Mouse (Mus musculus): ENCODE measurements around the gene Gm49358. TPM values are rescaled to one million over a fixed set of nuclear protein-coding genes. Genes with fewer than 3 reads are reported as not detected.

Gene Gm49358
- total and polyA plus RNA-seq, 3 experiments = 2.0 TPM; not detected in 2

GRCm38 (mm10) chr10:86731500-86731863 is 32.3 kb upstream of the Gm49358 start:
- dilution Hi-C loops (cut with MboI; ENCODE audit: extremely low pct_ligation_motif_present, extremely low pct_unique_long_range_greater_than_20kb, low sequenced_read_pairs) = no loop called here
- Histone ChIP-seq H3K4me1 (ENCODE audit: control insufficient read depth in 1 of 2, insufficient read depth in 2 of 2) (peaks cover 7 to 21% of the 10 kb centered on the region in 2 experiments), H3K27ac (ENCODE audit: insufficient read depth, low read depth) (no peak overlapping the region), H3K4me2 (ENCODE audit: insufficient read depth, low read depth, poor library complexity, severe bottlenecking) (no peak overlapping the region), H3K79me2 (replicated peaks; ENCODE audit: control insufficient read depth, extremely low read depth, insufficient read depth, poor library complexity, severe bottlenecking) (no peaks in the 10 kb centered on the region), H3K9me3 (replicated peaks; ENCODE audit: low read length) (no peaks in the 10 kb centered on the region), H3K4me3 (replicated peaks in 1 of 3; ENCODE audit: low read depth in 2 of 3, low read length in 2 of 3, poor library complexity in 1 of 3) (no peak overlapping the region), H3K36me3 (replicated peaks in 1 of 2; ENCODE audit: control insufficient read depth in 1 of 2, insufficient read depth in 1 of 2, low read length in 1 of 2) (peaks cover 4 to 11% of the 10 kb centered on the region in 2 experiments), H3K9ac (ENCODE audit: insufficient read depth, low read depth) (no peak overlapping the region), H3K27me3 (replicated peaks) (no peaks in the 10 kb centered on the region)
- no peak for DNase-seq (ENCODE audit: extremely low read depth)
- in situ Hi-C loops (cut with MboI; ENCODE audit: low pct_ligation_motif_present, low pct_unique_long_range_greater_than_20kb, low sequenced_read_pairs) = no loop called here
- peak; percentile 76 for TF ChIP-seq ZNF384 (IDR thresholded peaks at IDR 0.05; ENCODE audit: low read depth, low read length)
- no peak for TF ChIP-seq MAFK (IDR thresholded peaks at IDR 0.05; ENCODE audit: insufficient replicate concordance, low read length)
- TF ChIP-seq USF2 (conservative IDR thresholded peaks at IDR 0.05; ENCODE audit: low read depth, low read length) = no peak

- Histone ChIP-seq H3K27ac (ENCODE audit: insufficient read depth, low read depth) (no peak overlapping the region), H3K4me2 (ENCODE audit: insufficient read depth, low read depth, poor library complexity, severe bottlenecking) (no peak overlapping the region), H3K27me3 (replicated peaks) (no peaks in the 10 kb centered on the region), H3K9me3 (replicated peaks; ENCODE audit: low read length) (no peaks in the 10 kb centered on the region), H3K36me3 (replicated peaks in 1 of 2; ENCODE audit: control insufficient read depth in 1 of 2, insufficient read depth in 1 of 2, low read length in 1 of 2) (peaks cover 4 to 13% of the 10 kb centered on the region in 2 experiments), H3K79me2 (replicated peaks; ENCODE audit: control insufficient read depth, extremely low read depth, insufficient read depth, poor library complexity, severe bottlenecking) (no peaks in the 10 kb centered on the region), H3K4me3 (replicated peaks in 1 of 3; ENCODE audit: low read depth in 2 of 3, low read length in 2 of 3, poor library complexity in 1 of 3) (no peak overlapping the region), H3K9ac (ENCODE audit: insufficient read depth, low read depth) (no peak overlapping the region), H3K4me1 (ENCODE audit: control insufficient read depth in 1 of 2, insufficient read depth in 2 of 2) (peaks cover 0 to 5% of the 10 kb centered on the region in 2 experiments; a peak in 1 of 4 replicates)
- TF ChIP-seq CHD1 (IDR thresholded peaks at IDR 0.05; ENCODE audit: low read depth, low read length) = no peak
- peak; percentile 54 for TF ChIP-seq SMC3 (IDR thresholded peaks at IDR 0.05; ENCODE audit: low read depth, low read length)
- TF ChIP-seq USF2 (conservative IDR thresholded peaks at IDR 0.05; ENCODE audit: low read depth, low read length) = no peak
- TF ChIP-seq IRF4 (IDR thresholded peaks at IDR 0.05; ENCODE audit: low read depth, low read length) = no peak
- no peak for TF ChIP-seq GABPA (IDR thresholded peaks at IDR 0.05; ENCODE audit: insufficient replicate concordance, low read depth, low read length)
- no peak for TF ChIP-seq MAZ (IDR thresholded peaks at IDR 0.05; ENCODE audit: low read depth, low read length)
- no peak for TF ChIP-seq ETS1 (conservative IDR thresholded peaks at IDR 0.05; ENCODE audit: low read depth, low read length)
- TF ChIP-seq JUN (IDR thresholded peaks at IDR 0.05; ENCODE audit: insufficient read depth, low read depth, low read length) = no peak
- peak in 1 of 2 experiments; percentile 61; a peak in 2 of 4 replicates for TF ChIP-seq CTCF (conservative IDR thresholded peaks at IDR 0.05 in 1 of 2, IDR thresholded peaks at IDR 0.05 in 1 of 2; ENCODE audit: low read depth in 2 of 2, low read length in 2 of 2)
- TF ChIP-seq RAD21 (IDR thresholded peaks at IDR 0.05; ENCODE audit: low read depth, low read length) = peak; percentile 74
- no peak for TF ChIP-seq TCF12 (IDR thresholded peaks at IDR 0.05; ENCODE audit: low read depth, low read length)
- TF ChIP-seq ZNF384 (IDR thresholded peaks at IDR 0.05; ENCODE audit: low read depth, low read length) = peak; percentile 87
- no peak for TF ChIP-seq E2F4 (IDR thresholded peaks at IDR 0.05; ENCODE audit: insufficient replicate concordance, low read depth, low read length)
- in situ Hi-C loops (cut with MboI; ENCODE audit: low pct_ligation_motif_present, low pct_unique_long_range_greater_than_20kb, low sequenced_read_pairs) = no loop called here
- DNase-seq (ENCODE audit: extremely low read depth) = no peak
- dilution Hi-C loops (cut with MboI; ENCODE audit: extremely low pct_ligation_motif_present, extremely low pct_unique_long_range_greater_than_20kb, low sequenced_read_pairs) = no loop called here
Measured at GRCm38 (mm10) chr10:86735036-86735435, 28.7 kb upstream of the Gm49358 start.

Data from CH12.LX (cell line).